Mouse (Mus musculus) intestine, embryonic 15.5 days (tissue): ENCODE data around the gene Tctn3. TPM values are rescaled to one million over a fixed set of nuclear protein-coding genes. Genes with fewer than 3 reads are reported as not detected.
"Not testable (repeated sequence)": the region's sequence is repeated elsewhere in the genome, so short reads cannot be mapped to it uniquely, and the experiment has no call there.

Source experiments
- ATAC-seq: fragments of 200-750 bp; cut with Nextera tagmentation; 2 replicates; pipeline ENCODE4 v1.8.0; 2017; ENCODE audit warnings: moderate TSS enrichment, moderate library complexity
- H3K27ac ChIP-seq: fragments of 300-500 bp; sonication (generic); 2 replicates; pipeline ENCODE4 v1.5.1; 2015; ENCODE audit warnings: mild to moderate bottlenecking, inconsistent platforms
- H3K27me3 ChIP-seq: fragments of 300-500 bp; sonication (generic); replicated peaks from 2 replicates; pipeline ENCODE4 v1.6.1; 2015; ENCODE audit warnings: inconsistent platforms
- H3K36me3 ChIP-seq: fragments of 300-500 bp; sonication (generic); 2 replicates; pipeline ENCODE4 v1.6.1; 2015; ENCODE audit warnings: inconsistent platforms
- H3K4me1 ChIP-seq: fragments of 300-500 bp; sonication (generic); replicated peaks from 2 replicates; pipeline ENCODE4 v1.6.1; 2015; ENCODE audit warnings: inconsistent platforms
- H3K4me2 ChIP-seq: fragments of 300-500 bp; sonication (generic); replicated peaks from 2 replicates; pipeline ENCODE4 v1.6.1; 2015; ENCODE audit warnings: mild to moderate bottlenecking, inconsistent platforms
- H3K4me3 ChIP-seq: fragments of 300-500 bp; sonication (generic); replicated peaks from 2 replicates; pipeline ENCODE4 v1.5.1; 2015; ENCODE audit warnings: inconsistent platforms
- H3K9ac ChIP-seq: fragments of 300-500 bp; sonication (generic); 2 replicates; pipeline ENCODE4 v1.6.1; 2015; ENCODE audit warnings: inconsistent platforms
- H3K9me3 ChIP-seq: fragments of 300-500 bp; sonication (generic); 2 replicates; pipeline ENCODE4 v1.6.1; 2016; ENCODE audit warnings: inconsistent platforms
- WGBS: fragments of 180-500 bp; shearing (Covaris S2); methylation state at CpG from one replicate; pipeline ENCODE4 v1.1.7; 2015; 5-methylcytosine and 5-hydroxymethylcytosine counted together
- polyA plus RNA-seq: library from polyadenylated mRNA; unstranded; fragments of >200 nt; fragmentation: Nextera tagmentation; extraction: Ambion mirVana; gene quantifications from 2 replicates; pipeline ENCODE4 v1.2.1, GENCODE M21; 2015

Tctn3 gene
- polyA plus RNA-seq, 1 experiment from 2014 or later = 10.5 TPM

DNA sequence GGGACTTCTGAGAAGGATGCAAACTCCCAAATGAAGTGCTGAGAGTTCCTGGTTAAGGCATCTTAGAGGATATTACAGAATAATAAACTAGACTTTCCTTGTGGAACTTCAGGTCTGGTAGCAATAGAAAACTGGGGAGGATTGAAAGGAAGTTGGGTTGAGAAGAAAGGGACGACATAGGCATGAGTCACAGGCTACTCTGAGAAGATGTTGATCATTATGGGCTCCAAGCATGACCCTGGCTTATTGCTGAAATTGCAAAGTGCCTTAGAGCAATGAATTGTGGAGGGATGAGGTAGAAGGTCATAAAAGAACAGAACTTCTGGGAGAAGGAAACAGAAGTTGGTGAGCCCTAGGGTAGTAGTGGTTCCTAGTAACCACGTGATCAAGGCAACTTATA, 28.8 kb upstream of the Tctn3 start:
- Histone ChIP-seq H3K4me1 (no peaks in the 10 kb centered on the region), H3K9me3 (no peaks in the 10 kb centered on the region), H3K4me2 (no peak overlapping the region), H3K27me3 (no peaks in the 10 kb centered on the region), H3K36me3 (no peaks in the 10 kb centered on the region), H3K27ac (no peak overlapping the region), H3K9ac (no peak overlapping the region), H3K4me3 (no peak overlapping the region)
- ATAC-seq = no peak
- WGBS = 76% methylated on average over 2 of the region's 2 CpGs

DNA sequence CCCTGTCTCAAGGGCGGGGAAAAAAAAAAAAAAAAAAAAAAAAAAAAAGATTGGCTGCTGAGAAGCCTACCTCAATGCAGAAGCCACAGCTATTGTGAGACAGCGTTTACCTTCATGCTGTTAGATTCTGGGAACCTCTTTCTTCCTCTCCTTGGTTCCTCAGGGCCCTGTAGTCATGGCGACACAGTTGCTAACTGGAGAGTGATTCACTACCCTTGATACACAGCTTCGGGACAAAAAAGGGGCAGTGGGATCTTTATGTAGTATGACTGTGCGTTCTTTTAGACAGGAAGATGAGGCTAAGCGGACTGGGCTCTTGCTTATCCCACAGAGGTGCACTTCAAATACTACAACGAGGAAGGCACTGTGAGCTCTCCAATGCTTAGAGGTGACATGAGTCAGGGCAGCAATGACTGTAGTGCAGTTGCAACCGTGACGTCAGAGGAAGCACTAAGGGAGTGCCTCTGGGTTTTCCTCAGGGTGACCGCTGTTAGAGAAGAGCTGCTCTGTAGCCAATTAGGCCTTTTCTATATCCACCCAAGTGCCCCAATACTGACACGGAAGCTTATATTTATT, 27.8 kb upstream of the Tctn3 start:
- H3K4me2 ChIP-seq = no peak overlapping the region
- WGBS = 84% methylated on average over 11 of the region's 11 CpGs
- H3K27ac ChIP-seq = no peak overlapping the region
- no peaks in the 10 kb centered on the region for H3K36me3 ChIP-seq
- no peaks in the 10 kb centered on the region for H3K4me1 ChIP-seq
- no peak for ATAC-seq
- no peaks in the 10 kb centered on the region for H3K9me3 ChIP-seq
- no peaks in the 10 kb centered on the region for H3K27me3 ChIP-seq
- no peak overlapping the region for H3K4me3 ChIP-seq
- H3K9ac ChIP-seq = no peak overlapping the region

DNA sequence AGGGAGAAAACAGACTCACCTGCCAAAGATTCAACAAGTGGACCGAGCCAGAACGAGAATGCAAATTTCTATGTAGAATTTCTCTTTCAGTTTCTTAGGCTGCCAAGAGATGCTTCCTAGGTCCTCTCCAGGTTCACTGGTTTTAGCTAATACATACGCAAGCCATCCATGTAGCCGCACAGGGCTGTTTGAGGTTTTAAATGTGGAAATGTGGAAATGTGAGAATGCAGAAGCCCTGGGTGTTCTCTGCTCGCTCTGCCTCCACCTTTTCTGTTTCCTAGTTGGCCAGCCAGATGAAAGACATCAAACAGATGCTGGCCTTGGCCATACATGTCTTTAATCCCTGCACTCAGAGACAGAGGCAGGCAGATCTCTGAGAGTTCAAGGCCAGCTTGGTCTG, 26.5 kb upstream of the Tctn3 start:
- H3K4me3 ChIP-seq = no peak overlapping the region
- no peak overlapping the region for H3K9ac ChIP-seq
- no peaks in the 10 kb centered on the region for H3K36me3 ChIP-seq
- H3K27ac ChIP-seq = no peak overlapping the region
- no peaks in the 10 kb centered on the region for H3K4me1 ChIP-seq
- H3K4me2 ChIP-seq = no peak overlapping the region
- no peak for ATAC-seq
- no peaks in the 10 kb centered on the region for H3K27me3 ChIP-seq
- WGBS = 88% methylated on average over 5 of the region's 5 CpGs
- H3K9me3 ChIP-seq = no peaks in the 10 kb centered on the region

DNA sequence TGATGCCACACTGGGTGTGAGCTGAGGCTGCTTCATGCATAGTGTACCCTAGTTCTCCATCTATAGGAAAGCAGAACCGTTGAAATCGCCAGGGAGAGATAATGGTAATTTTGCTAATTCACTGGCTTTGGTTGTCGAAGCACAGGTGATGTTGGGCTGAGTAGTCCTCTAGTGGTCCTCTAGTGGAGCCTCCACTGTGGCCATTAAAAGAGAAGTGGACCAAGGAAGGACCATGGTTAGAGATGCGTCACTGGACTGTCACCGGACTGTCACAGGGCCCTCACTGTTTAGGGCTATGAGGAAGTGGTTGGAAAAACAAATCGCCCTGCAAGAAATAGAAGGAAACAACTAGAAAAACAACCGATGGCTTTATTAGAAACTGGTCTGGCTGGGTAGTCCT, 25.6 kb upstream of the Tctn3 start:
- 80% methylated on average over 7 of the region's 7 CpGs for WGBS
- H3K4me3 ChIP-seq = no peak overlapping the region
- H3K27me3 ChIP-seq = no peaks in the 10 kb centered on the region
- no peaks in the 10 kb centered on the region for H3K36me3 ChIP-seq
- H3K4me2 ChIP-seq = no peak overlapping the region
- H3K27ac ChIP-seq = no peak overlapping the region
- H3K4me1 ChIP-seq = no peaks in the 10 kb centered on the region
- ATAC-seq = no peak
- no peak overlapping the region for H3K9ac ChIP-seq
- no peaks in the 10 kb centered on the region for H3K9me3 ChIP-seq

DNA sequence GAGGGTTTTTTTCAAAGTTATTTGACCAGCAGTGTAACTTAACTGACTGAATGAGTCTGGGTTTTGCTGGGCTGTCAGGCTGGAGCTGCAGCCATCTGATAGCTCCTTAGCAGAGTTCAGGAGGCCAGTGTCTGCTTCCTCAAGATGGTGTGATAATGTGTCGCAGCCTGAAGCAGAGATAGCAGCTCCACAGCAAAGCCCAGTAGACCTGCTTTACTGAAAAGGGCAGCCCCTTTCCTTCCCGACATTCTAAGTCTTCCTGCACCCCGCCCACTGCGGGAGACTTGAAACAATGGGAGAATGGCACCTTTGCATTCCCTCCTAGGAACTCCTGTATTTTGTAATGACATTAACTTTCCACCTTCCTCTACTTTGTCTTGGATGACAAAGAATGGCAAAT, 25.1 kb upstream of the Tctn3 start:
- no peaks in the 10 kb centered on the region for H3K4me1 ChIP-seq
- no peak overlapping the region for H3K9ac ChIP-seq
- no peak overlapping the region for H3K4me2 ChIP-seq
- H3K36me3 ChIP-seq = no peaks in the 10 kb centered on the region
- ATAC-seq = no peak
- H3K9me3 ChIP-seq = no peaks in the 10 kb centered on the region
- no peak overlapping the region for H3K27ac ChIP-seq
- no peaks in the 10 kb centered on the region for H3K27me3 ChIP-seq
- 40% methylated on average over 4 of the region's 4 CpGs for WGBS
- no peak overlapping the region for H3K4me3 ChIP-seq

DNA sequence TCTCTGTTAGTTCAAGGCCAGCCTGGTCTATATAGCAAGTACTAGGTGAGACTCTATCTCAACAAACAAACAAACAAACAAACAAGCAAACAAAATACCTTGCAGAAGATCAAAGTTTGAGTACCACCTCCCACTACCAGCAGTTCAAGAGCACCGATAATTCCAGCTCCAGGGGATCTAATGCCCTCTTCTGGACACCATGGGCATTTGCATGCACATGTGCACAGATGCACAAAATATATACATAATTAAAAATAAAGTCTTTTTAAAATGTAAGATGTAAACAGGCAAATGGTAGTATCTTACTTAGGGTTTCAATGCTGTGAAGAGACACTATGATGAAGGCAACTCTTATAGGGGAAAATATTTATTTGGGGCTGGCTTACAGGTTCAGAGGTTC, 21.1 kb upstream of the Tctn3 start:
- Histone ChIP-seq H3K4me2 (no peak overlapping the region), H3K9me3 (no peaks in the 10 kb centered on the region), H3K36me3 (no peaks in the 10 kb centered on the region), H3K27me3 (no peaks in the 10 kb centered on the region), H3K4me1 (0 out of 2 replicates have a peak, but pooled peaks cover 5% of the 10 kb centered on the region), H3K9ac (no peak overlapping the region), H3K4me3 (no peak overlapping the region), H3K27ac (no peak overlapping the region)
- no peak for ATAC-seq
- 81% methylated on average over 1 of the region's 1 CpGs for WGBS

DNA sequence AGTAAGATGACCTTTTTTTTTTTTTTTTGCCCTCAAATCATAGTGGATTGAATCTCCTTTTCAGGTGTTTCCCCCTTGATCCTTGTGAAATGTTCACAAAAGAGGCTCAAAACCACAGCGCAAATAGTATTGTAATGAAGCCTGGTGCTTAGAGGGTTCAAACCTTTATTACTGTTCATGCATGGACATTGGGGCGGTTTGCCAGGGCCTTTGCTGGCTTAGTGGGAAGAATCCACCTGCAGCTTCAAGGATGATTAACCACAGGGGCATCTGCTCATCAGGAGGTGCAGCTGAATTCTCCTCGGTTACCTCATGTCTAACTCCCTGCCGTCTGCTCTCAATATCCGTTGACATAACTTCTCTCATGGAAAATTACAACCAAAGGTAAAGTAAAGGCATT, 20.6 kb upstream of the Tctn3 start:
- 79% methylated on average over 5 of the region's 5 CpGs for WGBS
- no peak for ATAC-seq

DNA sequence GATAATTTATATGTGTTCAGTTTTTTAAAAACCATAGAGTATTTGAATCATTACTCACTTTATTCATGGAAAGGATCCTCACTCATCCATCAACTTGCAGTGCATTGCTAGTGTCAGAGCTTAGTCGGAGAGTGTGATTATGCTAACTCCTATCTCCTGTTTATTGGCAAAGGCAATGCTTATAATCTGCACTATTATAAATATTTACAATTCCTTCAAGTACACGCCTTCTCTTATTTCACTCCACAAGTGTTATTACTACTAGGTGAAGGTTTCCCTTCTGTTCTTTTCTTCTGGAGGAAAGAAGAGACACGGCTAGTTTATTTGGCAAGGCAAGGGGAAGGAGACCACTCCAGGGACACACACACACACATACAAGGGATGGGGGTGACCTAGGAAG, 20.2 kb upstream of the Tctn3 start:
- H3K4me1 ChIP-seq = 0 out of 2 replicates have a peak, but pooled peaks cover 5% of the 10 kb centered on the region
- no peak overlapping the region for H3K9ac ChIP-seq
- H3K27me3 ChIP-seq = no peaks in the 10 kb centered on the region
- H3K4me3 ChIP-seq = no peak overlapping the region
- H3K36me3 ChIP-seq = no peaks in the 10 kb centered on the region
- ATAC-seq = no peak
- 29% methylated on average over 3 of the region's 3 CpGs for WGBS
- no peaks in the 10 kb centered on the region for H3K9me3 ChIP-seq
- H3K27ac ChIP-seq = no peak overlapping the region
- H3K4me2 ChIP-seq = no peak overlapping the region

More for the DNA sequence above, 20.6 kb upstream of the Tctn3 start:
- no peak overlapping the region for H3K4me3 ChIP-seq
- H3K27ac ChIP-seq = no peak overlapping the region
- no peak overlapping the region for H3K9ac ChIP-seq
- H3K4me2 ChIP-seq = no peak overlapping the region
- H3K27me3 ChIP-seq = no peaks in the 10 kb centered on the region
- H3K36me3 ChIP-seq = no peaks in the 10 kb centered on the region
- H3K9me3 ChIP-seq = no peaks in the 10 kb centered on the region
- 0 out of 2 replicates have a peak, but pooled peaks cover 5% of the 10 kb centered on the region for H3K4me1 ChIP-seq

DNA sequence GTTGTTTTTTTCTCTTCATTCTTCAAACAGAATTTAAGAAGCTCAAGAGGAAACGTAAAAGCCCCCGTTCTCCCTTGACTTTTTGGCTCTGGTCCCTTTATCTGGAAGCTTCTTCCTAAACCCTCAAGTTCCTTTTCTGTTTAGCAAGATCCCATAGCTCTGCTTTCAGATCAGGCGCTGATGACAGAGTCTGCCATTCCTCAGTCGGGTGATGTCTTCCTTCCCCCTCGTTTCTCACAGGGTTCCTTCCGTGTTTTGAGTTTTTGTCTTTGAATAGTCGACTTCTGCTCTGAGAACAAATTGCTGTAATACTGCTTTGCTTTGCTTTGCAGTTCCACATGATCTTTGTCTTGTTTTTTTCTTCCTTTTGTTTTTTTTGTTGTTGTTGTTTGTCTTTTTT, 18.6 kb upstream of the Tctn3 start:
- Histone ChIP-seq H3K4me1 (0 out of 2 replicates have a peak, but pooled peaks cover 5% of the 10 kb centered on the region), H3K36me3 (no peaks in the 10 kb centered on the region), H3K27me3 (no peaks in the 10 kb centered on the region), H3K27ac (no peak overlapping the region), H3K9ac (no peak overlapping the region), H3K4me3 (no peak overlapping the region), H3K9me3 (no peaks in the 10 kb centered on the region), H3K4me2 (no peak overlapping the region)
- WGBS = 59% methylated on average over 7 of the region's 7 CpGs
- no peak for ATAC-seq

DNA sequence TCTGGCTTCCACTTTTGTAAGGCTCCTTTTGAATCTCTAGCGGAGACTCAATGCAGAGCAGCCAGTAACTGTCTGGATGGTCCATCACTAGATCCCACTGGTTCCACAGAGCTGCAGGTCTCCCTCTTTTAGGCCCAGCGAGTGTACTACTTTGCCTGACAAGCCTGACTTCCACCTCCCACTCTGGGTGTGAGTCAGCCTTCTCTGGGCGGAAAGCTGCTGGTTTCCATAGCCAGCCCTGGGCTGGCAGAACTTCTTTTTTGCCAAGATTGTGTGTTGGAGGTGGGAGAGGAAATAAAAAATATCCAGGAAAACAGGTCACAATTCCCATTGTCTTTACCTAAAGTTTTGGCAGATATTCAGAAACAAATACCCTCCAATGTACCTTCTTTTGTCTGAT, 18.1 kb upstream of the Tctn3 start:
- H3K27ac ChIP-seq = no peak overlapping the region
- no peak overlapping the region for H3K9ac ChIP-seq
- H3K4me2 ChIP-seq = no peak overlapping the region
- no peaks in the 10 kb centered on the region for H3K9me3 ChIP-seq
- WGBS = 85% methylated on average over 3 of the region's 3 CpGs
- no peak overlapping the region for H3K4me3 ChIP-seq
- ATAC-seq = no peak
- 0 out of 2 replicates have a peak, but pooled peaks cover 5% of the 10 kb centered on the region for H3K4me1 ChIP-seq
- H3K36me3 ChIP-seq = no peaks in the 10 kb centered on the region
- no peaks in the 10 kb centered on the region for H3K27me3 ChIP-seq

DNA sequence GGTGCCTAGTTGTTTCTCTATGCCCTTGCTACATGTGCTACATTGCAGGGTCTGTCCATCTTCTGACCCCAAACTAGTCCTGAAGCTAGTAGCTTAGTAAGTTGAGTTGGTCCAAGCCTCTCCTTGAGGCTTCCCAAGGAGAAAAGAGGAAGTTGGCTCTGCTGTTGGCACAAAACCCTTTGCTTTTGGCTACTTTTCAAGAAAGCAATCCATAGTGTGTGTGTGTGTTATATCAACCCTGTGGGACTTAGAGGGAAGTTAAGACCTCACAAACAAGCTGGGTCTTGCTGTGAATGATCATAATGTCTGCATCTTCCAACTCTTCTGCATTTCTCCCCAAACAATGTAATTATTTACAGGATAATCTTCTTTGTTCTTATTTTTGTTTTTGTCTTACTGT, 16.9 kb upstream of the Tctn3 start:
- no peak overlapping the region for H3K4me3 ChIP-seq
- no peaks in the 10 kb centered on the region for H3K9me3 ChIP-seq

DNA sequence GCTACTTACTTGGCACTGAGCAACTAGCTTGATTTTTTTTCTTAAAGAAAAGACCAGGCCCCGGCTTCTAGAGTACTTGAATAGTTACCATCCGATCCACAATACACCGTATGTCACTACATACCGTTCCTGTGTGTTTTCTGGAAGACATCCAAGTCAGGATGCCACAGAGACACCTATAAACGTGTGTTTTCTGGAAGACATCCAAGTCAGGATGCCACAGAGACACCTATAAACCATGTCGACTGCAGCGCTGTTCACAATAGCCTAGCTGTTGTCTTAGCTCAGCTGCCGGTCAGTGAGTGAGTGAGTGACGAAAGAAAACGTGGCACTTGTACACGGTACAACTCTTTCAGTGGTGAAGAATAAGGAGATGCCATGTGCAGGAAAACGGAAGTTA, 13.9 kb upstream of the Tctn3 start:
- Histone ChIP-seq H3K4me3 (no peak overlapping the region), H3K27ac (no peak overlapping the region), H3K4me2 (no peak overlapping the region), H3K9me3 (no peaks in the 10 kb centered on the region), H3K36me3 (no peaks in the 10 kb centered on the region), H3K4me1 (no peaks in the 10 kb centered on the region), H3K9ac (no peak overlapping the region), H3K27me3 (no peaks in the 10 kb centered on the region)
- 55% methylated on average over 12 of the region's 12 CpGs for WGBS
- no peak for ATAC-seq

More for the DNA sequence above, 16.9 kb upstream of the Tctn3 start:
- H3K27ac ChIP-seq = no peak overlapping the region
- H3K4me2 ChIP-seq = no peak overlapping the region
- no peak overlapping the region for H3K9ac ChIP-seq
- no peak for ATAC-seq
- 0 out of 2 replicates have a peak, but pooled peaks cover 5% of the 10 kb centered on the region for H3K4me1 ChIP-seq
- no peaks in the 10 kb centered on the region for H3K27me3 ChIP-seq
- H3K36me3 ChIP-seq = no peaks in the 10 kb centered on the region

DNA sequence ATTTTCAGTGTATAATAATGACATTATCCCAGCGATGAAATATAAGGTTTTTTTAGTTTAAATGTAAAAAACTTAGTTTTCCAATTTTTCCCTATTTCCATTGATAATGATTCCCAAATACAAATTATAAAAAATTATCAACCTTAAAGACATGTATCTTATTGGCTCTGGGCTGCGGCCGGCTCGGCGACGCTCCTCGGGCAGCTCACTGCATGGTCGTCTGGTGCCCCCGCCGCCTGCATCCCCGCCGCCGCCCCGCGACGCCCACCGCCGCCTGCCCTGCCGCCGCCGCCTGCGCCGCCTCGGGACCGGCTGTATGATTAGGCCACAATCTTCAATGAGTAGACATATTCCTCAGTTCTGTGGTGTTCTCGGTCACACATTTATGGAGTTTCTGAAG, 9.6 kb upstream of the Tctn3 start:
- not testable (repeated sequence) for H3K4me2 ChIP-seq, H3K9me3 ChIP-seq, H3K36me3 ChIP-seq, H3K9ac ChIP-seq, H3K27ac ChIP-seq, H3K27me3 ChIP-seq, ATAC-seq, H3K4me1 ChIP-seq, H3K4me3 ChIP-seq
- 56% methylated on average over 18 of the region's 26 CpGs for WGBS
